Mouse (Mus musculus) heart, adult 10 weeks (tissue): ENCODE data around the gene Car6. TPM values are rescaled to one million over a fixed set of nuclear protein-coding genes. Genes with fewer than 3 reads are reported as not detected.

Source experiments
- polyA plus RNA-seq: library from polyadenylated mRNA; stranded (reverse); fragments of 350-450 nt; fragmentation: Illumina TruSeq; extraction: RNeasy Lipid Tissue Mini Kit (QIAGEN cat#74804); gene quantifications from one replicate; pipeline ENCODE4 v1.2.3, GENCODE M21; 2014; ENCODE audit warnings: low read depth, low replicate concordance

Car6 gene
- not detected for polyA plus RNA-seq

GRCm38 (mm10) chr4:150201232-150201631 is at the start of gene Car6:
Gene Car6 (minus strand): TSS chr4:150201332.

GRCm38 (mm10) chr4:150236521-150237481 is 35.7 kb upstream of the Car6 start, which contains the start of gene Eno1:
Gene Eno1 (plus strand): TSS chr4:150236721.

Other genes starting within 250 kb of the Car6 start
- gene Spsb1, start 246.3 kb downstream of the Car6 start, polyA plus RNA-seq = 30.6 TPM
- 24.8 TPM for gene H6pd, start 192.3 kb downstream of the Car6 start, polyA plus RNA-seq
- 27.7 TPM for gene Gpr157, start 114.0 kb downstream of the Car6 start, polyA plus RNA-seq
- gene Slc2a5, start 82.0 kb downstream of the Car6 start, polyA plus RNA-seq = not detected
- gene Slc2a7, start 52.4 kb downstream of the Car6 start, polyA plus RNA-seq = not detected
- gene Eno1, start 35.4 kb upstream of the Car6 start, polyA plus RNA-seq = 234 TPM
- 29.1 TPM for gene Rere, start 80.3 kb upstream of the Car6 start, polyA plus RNA-seq